Mouse (Mus musculus): ENCODE data around the gene Carmil1. TPM values are rescaled to one million over a fixed set of nuclear protein-coding genes. Genes with fewer than 3 reads are reported as not detected.

Carmil1 gene
- polyA plus RNA-seq, 1 experiment: 9.8 TPM

DNA sequence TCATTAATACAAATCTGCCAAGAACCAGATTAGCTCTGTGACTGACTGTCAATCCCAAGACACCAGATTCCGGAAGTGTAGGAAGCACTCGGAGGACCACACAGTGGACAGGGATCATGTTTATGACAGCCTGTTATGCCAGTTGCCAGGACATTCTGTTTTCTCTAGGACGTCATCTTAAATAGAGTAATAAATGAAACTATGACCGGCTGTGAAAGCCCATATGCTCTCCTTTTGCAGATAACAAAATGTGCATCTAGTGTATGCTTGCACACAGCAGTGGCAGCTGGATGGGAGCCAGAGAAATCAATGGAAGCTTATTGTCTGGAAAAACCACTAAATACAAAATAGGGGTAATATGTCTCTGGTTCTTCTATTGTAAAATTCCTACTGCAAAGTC is 43.9 kb downstream of the Carmil1 start:
- 24% methylated on average over 4 of the region's 4 CpGs for WGBS
- H3K4me3 ChIP-seq (ENCODE audit: low read depth, low read length): no peak overlapping the region
- H3K27ac ChIP-seq (ENCODE audit: insufficient read depth, low read depth, low read length): no peak overlapping the region
- H3K4me1 ChIP-seq (ENCODE audit: control insufficient read depth, insufficient read depth, insufficient read length, low read length): peaks cover 36% of the 10 kb centered on the region; the same call in 1 of the 2 replicates
- H3K36me3 ChIP-seq (ENCODE audit: control insufficient read depth, insufficient read depth, low read length): no peaks in the 10 kb centered on the region
- TF ChIP-seq POLR2A (IDR thresholded peaks at IDR 0.05; ENCODE audit: low read depth, low read length) (no peak), CTCF (IDR thresholded peaks at IDR 0.05; ENCODE audit: extremely low read depth, insufficient read length, insufficient replicate concordance, low read depth, low read length) (no peak)
- no peaks in the 10 kb centered on the region for H3K27me3 ChIP-seq (ENCODE audit: control insufficient read depth, insufficient read depth, low read length)

DNA sequence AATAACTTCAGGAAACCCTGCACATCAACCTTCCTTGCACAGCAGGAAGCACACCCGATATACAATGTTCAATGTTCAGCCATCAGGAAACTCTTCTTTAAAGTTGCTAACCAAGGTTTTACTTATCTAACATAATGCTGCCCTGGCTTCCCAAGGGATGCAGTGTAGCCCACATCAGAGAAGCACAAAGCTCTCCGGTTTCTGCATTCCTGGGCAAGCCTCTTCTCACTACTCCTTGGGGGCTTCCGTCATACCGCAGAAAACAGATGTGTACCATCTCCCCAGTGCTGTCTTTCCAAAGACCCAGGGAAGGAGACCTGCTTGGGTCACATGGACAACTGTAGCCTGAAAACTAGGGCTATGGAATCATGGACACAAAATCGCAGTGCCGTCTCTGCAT is 47.8 kb downstream of the Carmil1 start:
- H3K27me3 ChIP-seq (ENCODE audit: control insufficient read depth, insufficient read depth, low read length): no peaks in the 10 kb centered on the region
- 79% methylated on average over 6 of the region's 6 CpGs for WGBS
- H3K27ac ChIP-seq (ENCODE audit: insufficient read depth, low read depth, low read length): no peak overlapping the region
- H3K4me3 ChIP-seq (ENCODE audit: low read depth, low read length): no peak overlapping the region
- TF ChIP-seq POLR2A (IDR thresholded peaks at IDR 0.05; ENCODE audit: low read depth, low read length): no peak
- no peak for TF ChIP-seq CTCF (IDR thresholded peaks at IDR 0.05; ENCODE audit: extremely low read depth, insufficient read length, insufficient replicate concordance, low read depth, low read length)
- peaks cover 32% of the 10 kb centered on the region; the same call in 1 of the 2 replicates for H3K4me1 ChIP-seq (ENCODE audit: control insufficient read depth, insufficient read depth, insufficient read length, low read length)
- no peaks in the 10 kb centered on the region for H3K36me3 ChIP-seq (ENCODE audit: control insufficient read depth, insufficient read depth, low read length)

- no peak for TF ChIP-seq CTCF (IDR thresholded peaks at IDR 0.05; ENCODE audit: extremely low read depth, insufficient read length, insufficient replicate concordance, low read depth, low read length)
- TF ChIP-seq POLR2A (IDR thresholded peaks at IDR 0.05; ENCODE audit: low read depth, low read length): no peak
- peaks cover 26% of the 10 kb centered on the region; the same call in 1 of the 2 replicates for H3K4me1 ChIP-seq (ENCODE audit: control insufficient read depth, insufficient read depth, insufficient read length, low read length)
- no peaks in the 10 kb centered on the region for H3K36me3 ChIP-seq (ENCODE audit: control insufficient read depth, insufficient read depth, low read length)
- 88% methylated on average over 10 of the region's 10 CpGs for WGBS
- no peak overlapping the region for H3K4me3 ChIP-seq (ENCODE audit: low read depth, low read length)
- no peak overlapping the region for H3K27ac ChIP-seq (ENCODE audit: insufficient read depth, low read depth, low read length)
- H3K27me3 ChIP-seq (ENCODE audit: control insufficient read depth, insufficient read depth, low read length): no peaks in the 10 kb centered on the region
Measured at GRCm38 (mm10) chr13:24231746-24232483, 48.7 kb downstream of the Carmil1 start.

DNA sequence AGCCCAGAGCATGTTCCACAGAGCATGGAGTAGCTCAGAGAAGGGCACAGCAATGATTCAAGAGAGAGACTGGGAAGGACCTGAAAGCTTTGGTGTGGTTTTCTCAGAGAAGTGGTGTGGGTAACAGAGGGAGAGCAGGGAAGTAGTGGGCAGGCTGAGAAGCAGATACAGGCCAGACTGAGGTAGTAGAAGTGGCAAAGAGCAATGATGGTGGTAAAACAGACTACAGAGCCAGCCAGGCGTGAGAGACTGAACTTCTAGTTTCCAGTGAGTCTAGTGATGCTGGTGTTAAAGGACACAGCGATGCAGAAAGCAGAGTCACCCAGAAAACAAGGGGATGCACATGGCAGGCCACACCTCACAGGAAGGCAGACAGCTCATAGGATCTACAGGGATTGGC is 49.4 kb downstream of the Carmil1 start:
- Histone ChIP-seq H3K4me1 (ENCODE audit: control insufficient read depth, insufficient read depth, insufficient read length, low read length) (peaks cover 22% of the 10 kb centered on the region; the same call in 1 of the 2 replicates), H3K27ac (ENCODE audit: insufficient read depth, low read depth, low read length) (peak overlapping the region; percentile 13; the same call in 1 of the 2 replicates), H3K36me3 (ENCODE audit: control insufficient read depth, insufficient read depth, low read length) (no peaks in the 10 kb centered on the region), H3K4me3 (ENCODE audit: low read depth, low read length) (no peak overlapping the region), H3K27me3 (ENCODE audit: control insufficient read depth, insufficient read depth, low read length) (no peaks in the 10 kb centered on the region)
- TF ChIP-seq CTCF (IDR thresholded peaks at IDR 0.05; ENCODE audit: extremely low read depth, insufficient read length, insufficient replicate concordance, low read depth, low read length) (no peak), POLR2A (IDR thresholded peaks at IDR 0.05; ENCODE audit: low read depth, low read length) (no peak)
- WGBS: 86% methylated on average over 2 of the region's 2 CpGs

- no peak for TF ChIP-seq CTCF (IDR thresholded peaks at IDR 0.05; ENCODE audit: extremely low read depth, insufficient read length, insufficient replicate concordance, low read depth, low read length)
- no peak for TF ChIP-seq POLR2A (IDR thresholded peaks at IDR 0.05; ENCODE audit: low read depth, low read length)
- WGBS: 50% methylated on average over 4 of the region's 4 CpGs
- Histone ChIP-seq H3K4me3 (ENCODE audit: low read depth, low read length) (no peak overlapping the region), H3K4me1 (ENCODE audit: control insufficient read depth, insufficient read depth, insufficient read length, low read length) (peaks cover 21% of the 10 kb centered on the region; the same call in 1 of the 2 replicates), H3K27me3 (ENCODE audit: control insufficient read depth, insufficient read depth, low read length) (no peaks in the 10 kb centered on the region), H3K36me3 (ENCODE audit: control insufficient read depth, insufficient read depth, low read length) (no peaks in the 10 kb centered on the region), H3K27ac (ENCODE audit: insufficient read depth, low read depth, low read length) (peak overlapping the region; percentile 17; the same call in 1 of the 2 replicates)
Measured at GRCm38 (mm10) chr13:24230541-24231095, 50.0 kb downstream of the Carmil1 start.

DNA sequence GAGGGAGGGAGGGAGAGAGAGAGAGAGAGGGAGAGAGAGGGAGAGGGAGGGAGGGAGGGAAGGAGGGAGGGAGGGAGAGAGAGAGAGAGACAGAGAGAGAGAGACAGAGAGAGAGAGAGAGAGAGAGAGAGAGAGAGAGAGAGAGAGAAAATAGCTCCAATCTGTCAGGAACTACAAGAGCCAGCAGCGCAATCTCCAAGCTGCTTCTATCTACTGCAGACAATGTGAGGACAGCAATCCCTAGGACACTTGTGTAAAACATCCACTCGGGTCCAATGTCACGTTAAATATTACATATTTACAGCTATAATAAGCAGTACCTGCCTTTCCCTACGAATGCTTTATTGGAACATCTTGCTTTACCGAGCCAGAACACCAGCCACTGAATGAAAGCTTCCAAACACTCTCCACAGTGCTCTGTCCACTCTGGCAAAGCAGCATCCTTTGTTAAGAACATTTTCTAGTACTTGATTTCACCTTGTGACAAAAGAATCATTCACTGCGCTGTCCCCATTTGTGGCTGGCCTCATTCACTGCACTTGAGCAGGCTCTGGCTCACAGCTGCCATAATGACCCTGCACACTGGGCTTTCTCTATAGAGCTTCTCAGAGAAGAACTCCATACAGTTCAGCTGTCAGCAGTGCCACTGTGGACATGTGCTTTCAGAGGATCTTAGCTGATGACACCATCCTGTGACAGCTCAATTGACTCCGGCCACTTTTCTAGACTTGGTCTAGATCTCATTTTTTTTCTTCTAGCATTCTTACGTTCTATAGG is 57.0 kb downstream of the Carmil1 start:
- 69% methylated on average over 8 of the region's 8 CpGs for WGBS
- Histone ChIP-seq H3K27me3 (ENCODE audit: control insufficient read depth, insufficient read depth, low read length) (no peaks in the 10 kb centered on the region), H3K27ac (ENCODE audit: insufficient read depth, low read depth, low read length) (no peak overlapping the region), H3K4me1 (ENCODE audit: control insufficient read depth, insufficient read depth, insufficient read length, low read length) (no peaks in the 10 kb centered on the region), H3K4me3 (ENCODE audit: low read depth, low read length) (no peak overlapping the region), H3K36me3 (ENCODE audit: control insufficient read depth, insufficient read depth, low read length) (no peaks in the 10 kb centered on the region)
- TF ChIP-seq POLR2A (IDR thresholded peaks at IDR 0.05; ENCODE audit: low read depth, low read length) (no peak), CTCF (IDR thresholded peaks at IDR 0.05; ENCODE audit: extremely low read depth, insufficient read length, insufficient replicate concordance, low read depth, low read length) (no peak)
